ENCODE assay signal across 11 mouse cellular contexts in genomic region chr8:120036111-120036510, GRCm38 (mm10). TPM values are rescaled to one million over a fixed set of nuclear protein-coding genes. Genes with fewer than 3 reads are reported as not detected.
DNase-seq lines count a peak whose midpoint lies in the region; ATAC-seq and TF ChIP-seq lines count a peak whose summit lies in the region.
"Had no signal": no experiment of that assay in that cellular context is flagged by ENCODE, and none has a peak within 500 bp of the region (broad histone marks: within the 10 kb centered on the region; RNA-seq: fewer than 3 reads in every experiment).

No protein-coding gene starts in this region.

- TF ChIP-seq POLR2A in small intestine, adult 2 months (IDR thresholded peaks at IDR 0.05; ENCODE audit: low read depth, low read length): no peak

- WGBS in midbrain, embryonic 10.5 days: 28% methylated on average over 9 of the region's 9 CpGs
- WGBS in midbrain, embryonic 14.5 days: 32% methylated on average over 9 of the region's 9 CpGs
- WGBS in small intestine, adult 2 months: 15% methylated on average over 9 of the region's 9 CpGs
- 36% methylated on average over 9 of the region's 9 CpGs for WGBS in forebrain, postnatal 0 days

- no peaks in the 10 kb centered on the region for H3K27me3 ChIP-seq in midbrain, embryonic 10.5 days (ENCODE audit: low read depth, poor library complexity, severe bottlenecking)
- H3K27me3 ChIP-seq in midbrain, embryonic 14.5 days (ENCODE audit: control insufficient read depth, insufficient read depth, low read length): no peaks in the 10 kb centered on the region
- H3K27me3 ChIP-seq in small intestine, adult 2 months (ENCODE audit: control insufficient read depth, insufficient read depth, low read length): no peaks in the 10 kb centered on the region
- H3K27me3 ChIP-seq in forebrain, postnatal 0 days (ENCODE audit: insufficient read depth, low read length): no peaks in the 10 kb centered on the region

- no peak for ATAC-seq in midbrain, embryonic 14.5 days (ENCODE audit: low FRiP score, low TSS enrichment)
- ATAC-seq in forebrain, postnatal 0 days: no peak
- ATAC-seq: liver, embryonic 12.5 days had no signal

- peak; percentile 67 for DNase-seq in gastrocnemius, adult 18-20 months (ENCODE audit: low spot score)
- no peak for DNase-seq in gastrocnemius, postnatal 10 days
- peak; percentile 41 for DNase-seq in midbrain, embryonic 10.5 days (ENCODE audit: low spot score)
- no peak for DNase-seq in midbrain, embryonic 14.5 days
- DNase-seq in fibroblast of lung, adult 2 months (ENCODE audit: low read depth): peak; percentile 36
- DNase-seq in forebrain, postnatal 0 days: no peak
- DNase-seq in retina, embryonic 14.5 days (ENCODE audit: low spot score): no peak

- H3K27ac ChIP-seq in midbrain, embryonic 10.5 days (replicated peaks): peak overlapping the region; percentile 77
- H3K27ac ChIP-seq in midbrain, embryonic 14.5 days (replicated peaks; ENCODE audit: low read depth, low read length): no peak overlapping the region
- 0 out of 2 replicates have a peak overlapping the region, but pooled peaks have one; percentile 13 for H3K27ac ChIP-seq in small intestine, adult 2 months (ENCODE audit: insufficient read depth, low read depth, low read length)
- H3K27ac ChIP-seq in forebrain, postnatal 0 days (ENCODE audit: low read depth, low read length): no peak overlapping the region
- H3K27ac ChIP-seq: hindbrain, embryonic 14.5 days; kidney, postnatal 0 days; liver, embryonic 12.5 days had no signal

- peaks cover 66% of the 10 kb centered on the region for H3K4me1 ChIP-seq in midbrain, embryonic 10.5 days
- no peaks in the 10 kb centered on the region for H3K4me1 ChIP-seq in midbrain, embryonic 14.5 days (ENCODE audit: control insufficient read depth, insufficient read depth, low read length)
- H3K4me1 ChIP-seq in small intestine, adult 2 months (ENCODE audit: control insufficient read depth, insufficient read depth, insufficient read length, low read length): peaks cover 6% of the 10 kb centered on the region
- no peaks in the 10 kb centered on the region for H3K4me1 ChIP-seq in forebrain, postnatal 0 days (ENCODE audit: insufficient read depth)

- no peak overlapping the region for H3K4me2 ChIP-seq in midbrain, embryonic 14.5 days (ENCODE audit: low read length)
- no peak overlapping the region for H3K4me2 ChIP-seq in forebrain, postnatal 0 days (ENCODE audit: low read depth)
- H3K4me2 ChIP-seq: hindbrain, embryonic 14.5 days; liver, embryonic 12.5 days had no signal

- no peak overlapping the region for H3K9ac ChIP-seq in midbrain, embryonic 14.5 days (replicated peaks; ENCODE audit: low read length)
- H3K9ac ChIP-seq in forebrain, postnatal 0 days: no peak overlapping the region
- H3K9ac ChIP-seq: hindbrain, embryonic 14.5 days; liver, embryonic 12.5 days had no signal

- no peak overlapping the region for H3K4me3 ChIP-seq in midbrain, embryonic 10.5 days
- H3K4me3 ChIP-seq in midbrain, embryonic 14.5 days (replicated peaks; ENCODE audit: low read depth, low read length): no peak overlapping the region
- H3K4me3 ChIP-seq in small intestine, adult 2 months (ENCODE audit: low read depth, low read length): no peak overlapping the region
- H3K4me3 ChIP-seq in forebrain, postnatal 0 days (ENCODE audit: low read depth, low read length): no peak overlapping the region
- H3K4me3 ChIP-seq: liver, embryonic 12.5 days had no signal

- no peaks in the 10 kb centered on the region for H3K9me3 ChIP-seq in midbrain, embryonic 10.5 days (replicated peaks)
- H3K9me3 ChIP-seq in midbrain, embryonic 14.5 days (ENCODE audit: control insufficient read depth, low read length): no peaks in the 10 kb centered on the region
- no peaks in the 10 kb centered on the region for H3K9me3 ChIP-seq in forebrain, postnatal 0 days (ENCODE audit: low read length)
- H3K9me3 ChIP-seq: liver, embryonic 12.5 days had no signal

- H3K36me3 ChIP-seq in midbrain, embryonic 10.5 days: no peaks in the 10 kb centered on the region
- no peaks in the 10 kb centered on the region for H3K36me3 ChIP-seq in midbrain, embryonic 14.5 days (ENCODE audit: control insufficient read depth, insufficient read depth, low read length)
- no peaks in the 10 kb centered on the region for H3K36me3 ChIP-seq in small intestine, adult 2 months (ENCODE audit: control insufficient read depth, insufficient read depth, low read length)
- H3K36me3 ChIP-seq in forebrain, postnatal 0 days (ENCODE audit: insufficient read depth): no peaks in the 10 kb centered on the region
- H3K36me3 ChIP-seq: liver, embryonic 12.5 days had no signal

- no peak for TF ChIP-seq CTCF in small intestine, adult 2 months (IDR thresholded peaks at IDR 0.05; ENCODE audit: extremely low read depth, insufficient read length, insufficient replicate concordance, low read depth, low read length)
- no peak for TF ChIP-seq CTCF in forebrain, postnatal 0 days (IDR thresholded peaks at IDR 0.05; ENCODE audit: low read depth)

RNA-seq across cellular contexts. Expression of gene Crispld2, which starts 43.9 kb away (rescaled TPM):
- 10 to 100 TPM; 11.2 to 13.1 TPM for total RNA-seq in gastrocnemius, adult 18-20 months (2021)
- total RNA-seq in gastrocnemius, postnatal 10 days (2021): 1 to 10 TPM; 3.9 to 5.3 TPM
- polyA plus RNA-seq in midbrain, embryonic 10.5 days (2016; fragmentation: Nextera tagmentation; extraction: Ambion mirVana): 2.9 and 4.0 TPM in 2 replicates
- polyA plus RNA-seq in midbrain, embryonic 14.5 days (2014; fragmentation: Nextera tagmentation; extraction: Ambion mirVana): 0.66 and 1.1 TPM in 2 replicates
- polyA plus RNA-seq in small intestine, adult 2 months (2012; rRNA removed): 8.1 and 8.9 TPM in 2 replicates
- total RNA-seq in forebrain, postnatal 0 days (2014; rRNA removed): 2.8 and 11.0 TPM in 2 replicates
- polyA plus RNA-seq in forebrain, postnatal 0 days (2015; fragmentation: Nextera tagmentation; extraction: Ambion mirVana): 2.1 and 2.5 TPM in 2 replicates

Comparison
In these comparisons a context has a peak if more than half of its experiments do, and no peak if none do; other contexts are left out.
1. DNase-seq: peak in gastrocnemius, adult 18-20 months (single experiment), midbrain, embryonic 10.5 days (single experiment) and fibroblast of lung, adult 2 months (single experiment); none in gastrocnemius, postnatal 10 days (single experiment), midbrain, embryonic 14.5 days (single experiment), forebrain, postnatal 0 days (single experiment) and retina, embryonic 14.5 days (single experiment).
2. H3K27ac ChIP-seq: peak in midbrain, embryonic 10.5 days (single experiment) and small intestine, adult 2 months (single experiment); none in midbrain, embryonic 14.5 days (single experiment) and forebrain, postnatal 0 days (single experiment).